Mouse (Mus musculus) heart, postnatal 0 days (tissue): ENCODE measurements at regions not wholly inside any gene's neighbourhood (a gene's known extent, or its start where the extent isn't known, plus 50 kb on each side); places are given as distances from the start of the nearest gene placed in this dataset.

ENCODE experiments used
- CTCF ChIP-seq: IDR thresholded peaks from 2 replicates; pipeline ENCODE4 v1.5.1; 2016; ENCODE audit warnings: antibody characterized with exemption, control low read depth, low read depth
- EP300 ChIP-seq: IDR thresholded peaks from 2 replicates; pipeline ENCODE4 v1.6.1; 2016; ENCODE audit warnings: antibody characterized with exemption, low read depth

- no peak for TF ChIP-seq CTCF
- no peak for TF ChIP-seq EP300
Observed at GRCm38 (mm10) chr17:29768642-29769041, 51.8 kb upstream of the Ccdc167 start.
